ENCODE assay signal across 22 mouse cellular contexts in the genomic region with DNA sequence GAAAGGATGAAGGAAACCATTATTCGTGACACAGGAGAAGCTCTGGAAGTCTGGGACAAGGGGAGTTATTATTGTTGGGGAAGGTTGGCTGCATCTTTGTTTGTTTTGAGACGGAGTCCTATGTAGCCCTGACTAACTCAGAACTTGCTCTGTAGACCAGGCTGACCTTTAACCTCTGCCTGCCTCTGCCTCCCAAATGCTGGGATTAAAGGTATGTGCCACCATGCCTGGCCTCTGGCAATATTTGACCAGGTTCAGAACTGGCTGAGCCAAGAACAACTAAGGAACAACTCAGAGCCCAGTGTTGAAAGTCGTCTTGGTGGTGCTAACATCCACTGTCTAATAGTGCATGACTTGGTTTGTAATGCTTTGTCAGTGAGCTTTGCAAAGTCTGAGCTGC. TPM values are rescaled to one million over a fixed set of nuclear protein-coding genes. Genes with fewer than 3 reads are reported as not detected.
DNase-seq lines count a peak whose midpoint lies in the region; ATAC-seq and TF ChIP-seq lines count a peak whose summit lies in the region.
"Had no signal": no experiment of that assay in that cellular context is flagged by ENCODE, and none has a peak within 500 bp of the region (broad histone marks: within the 10 kb centered on the region; RNA-seq: fewer than 3 reads in every experiment).

No protein-coding gene starts in this region.

- H3K27me3 ChIP-seq in heart, adult 2 months (ENCODE audit: control insufficient read depth, insufficient read depth, low read length): no peaks in the 10 kb centered on the region
- H3K27me3 ChIP-seq in liver, adult 2 months (ENCODE audit: control insufficient read depth, insufficient read depth, low read length): no peaks in the 10 kb centered on the region
- H3K27me3 ChIP-seq in liver, embryonic 11.5 days (replicated peaks; ENCODE audit: control insufficient read depth, insufficient read depth, low read length): no peaks in the 10 kb centered on the region
- H3K27me3 ChIP-seq in kidney, embryonic 16.5 days (ENCODE audit: insufficient read depth, low read length): no peaks in the 10 kb centered on the region
- H3K27me3 ChIP-seq: forebrain, embryonic 13.5 days; hindbrain, embryonic 13.5 days; liver, embryonic 13.5 days; lung, embryonic 15.5 days; neural tube, embryonic 13.5 days had no signal

- H3K9ac ChIP-seq in heart, adult 2 months (ENCODE audit: low read depth, low read length): no peak overlapping the region
- H3K9ac ChIP-seq in liver, adult 2 months (ENCODE audit: low read depth, low read length): no peak overlapping the region
- H3K9ac ChIP-seq in liver, embryonic 11.5 days (ENCODE audit: low read depth, low read length): no peak overlapping the region
- no peak overlapping the region for H3K9ac ChIP-seq in kidney, embryonic 16.5 days (replicated peaks; ENCODE audit: low read length)
- H3K9ac ChIP-seq: forebrain, embryonic 13.5 days; hindbrain, embryonic 13.5 days; liver, embryonic 13.5 days; lung, embryonic 15.5 days; neural tube, embryonic 13.5 days had no signal

- TF ChIP-seq EP300 in heart, adult 2 months (IDR thresholded peaks at IDR 0.05; ENCODE audit: insufficient read depth, low read depth, low read length): no peak

- TF ChIP-seq CTCF in heart, adult 2 months (IDR thresholded peaks at IDR 0.05): no peak
- TF ChIP-seq CTCF in liver, adult 2 months (IDR thresholded peaks at IDR 0.05; ENCODE audit: low read depth, low read length): no peak

- peaks cover 51% of the 10 kb centered on the region for H3K4me1 ChIP-seq in heart, adult 2 months (ENCODE audit: control insufficient read depth, insufficient read depth, low read length)
- peaks cover 18% of the 10 kb centered on the region for H3K4me1 ChIP-seq in liver, adult 2 months (ENCODE audit: control insufficient read depth, insufficient read depth, low read length)
- H3K4me1 ChIP-seq in liver, embryonic 11.5 days (replicated peaks; ENCODE audit: control insufficient read depth, insufficient read depth, low read length): peaks cover 6% of the 10 kb centered on the region
- H3K4me1 ChIP-seq in kidney, embryonic 16.5 days (ENCODE audit: insufficient read depth, low read length): peaks cover 10% of the 10 kb centered on the region; the same call in 1 of the 2 replicates
- H3K4me1 ChIP-seq: forebrain, embryonic 13.5 days; limb, embryonic 10.5 days; neural tube, embryonic 13.5 days had no signal

- no peak for DNase-seq in heart, adult 2 months
- DNase-seq in heart, postnatal 14 days: no peak
- DNase-seq in kidney, adult 11 months: peak; percentile 53
- no peak for DNase-seq in kidney, postnatal 10 days
- DNase-seq in liver, adult 2 months (ENCODE audit: extremely low read depth, low read depth, low spot score): peak; percentile 30
- no peak for DNase-seq in liver, embryonic 11.5 days (ENCODE audit: low spot score)
- no peak for DNase-seq in right cerebral cortex, adult 18-20 months
- DNase-seq: adrenal gland, postnatal 10 days; cerebellum, adult 8-10 months; layer of hippocampus, adult 9-11 months; liver, embryonic 13.5 days; retina, postnatal 1 day; thymus, postnatal 25 days had no signal

- no peak overlapping the region for H3K4me2 ChIP-seq in liver, embryonic 11.5 days
- H3K4me2 ChIP-seq in kidney, embryonic 16.5 days (replicated peaks; ENCODE audit: low read depth, low read length): no peak overlapping the region
- H3K4me2 ChIP-seq: forebrain, embryonic 13.5 days; hindbrain, embryonic 13.5 days; liver, embryonic 13.5 days; lung, embryonic 15.5 days; neural tube, embryonic 13.5 days had no signal

- H3K9me3 ChIP-seq in liver, embryonic 11.5 days (ENCODE audit: control insufficient read depth, low read length): no peaks in the 10 kb centered on the region
- no peaks in the 10 kb centered on the region for H3K9me3 ChIP-seq in kidney, embryonic 16.5 days (ENCODE audit: low read length)
- H3K9me3 ChIP-seq: forebrain, embryonic 13.5 days; hindbrain, embryonic 13.5 days; limb, embryonic 10.5 days; liver, embryonic 13.5 days; lung, embryonic 15.5 days; neural tube, embryonic 13.5 days had no signal

- peak overlapping the region; percentile 96 for H3K27ac ChIP-seq in heart, adult 2 months
- peak overlapping the region; percentile 63 for H3K27ac ChIP-seq in liver, adult 2 months (replicated peaks; ENCODE audit: insufficient read depth, low read depth, low read length)
- H3K27ac ChIP-seq in liver, embryonic 11.5 days (ENCODE audit: low read depth, low read length): no peak overlapping the region
- H3K27ac ChIP-seq in kidney, embryonic 16.5 days (ENCODE audit: low read length): peak overlapping the region; percentile 73; the same call in 1 of the 2 replicates
- H3K27ac ChIP-seq: forebrain, embryonic 13.5 days; hindbrain, embryonic 13.5 days; limb, embryonic 10.5 days; liver, embryonic 13.5 days; lung, embryonic 15.5 days; macrophage had no signal

- no peak overlapping the region for H3K4me3 ChIP-seq in heart, adult 2 months
- H3K4me3 ChIP-seq in liver, adult 2 months (ENCODE audit: insufficient read depth, low read depth, low read length): no peak overlapping the region
- H3K4me3 ChIP-seq in liver, embryonic 11.5 days (ENCODE audit: low read depth, low read length): no peak overlapping the region
- H3K4me3 ChIP-seq in kidney, embryonic 16.5 days (ENCODE audit: low read length): no peak overlapping the region
- H3K4me3 ChIP-seq: forebrain, embryonic 13.5 days; hindbrain, embryonic 13.5 days; limb, embryonic 10.5 days; liver, embryonic 13.5 days; lung, embryonic 15.5 days; myocyte; neural tube, embryonic 13.5 days had no signal

- H3K36me3 ChIP-seq in heart, adult 2 months (ENCODE audit: control insufficient read depth, insufficient read depth, low read length): peaks cover 41% of the 10 kb centered on the region
- H3K36me3 ChIP-seq in liver, adult 2 months (ENCODE audit: control insufficient read depth, insufficient read depth, low read length): no peaks in the 10 kb centered on the region
- no peaks in the 10 kb centered on the region; the same call in 1 of the 2 replicates for H3K36me3 ChIP-seq in liver, embryonic 11.5 days (ENCODE audit: control insufficient read depth, insufficient read depth, low read length)
- H3K36me3 ChIP-seq in kidney, embryonic 16.5 days (ENCODE audit: insufficient read depth, low read length): peaks cover 17% of the 10 kb centered on the region
- H3K36me3 ChIP-seq: liver, embryonic 13.5 days had no signal

- WGBS in heart, adult 2 months: 50% methylated on average over 3 of the region's 3 CpGs
- WGBS in liver, adult 2 months: 37% methylated on average over 3 of the region's 3 CpGs
- 74% methylated on average over 3 of the region's 3 CpGs for WGBS in liver, embryonic 11.5 days
- WGBS in kidney, embryonic 16.5 days: 72% methylated on average over 3 of the region's 3 CpGs

- intact Hi-C loops in heart, adult 2 months (cut with DNase I): no loop called here
- intact Hi-C loops in heart, postnatal 14 days (cut with DNase I): loop anchor here (1.0 kb wide), 1 partner anchor 14 kb away; no protein-coding TSS in a partner anchor

- TF ChIP-seq POLR2A in heart, adult 2 months (IDR thresholded peaks at IDR 0.05; ENCODE audit: insufficient read depth, low read depth, low read length): no peak
- TF ChIP-seq POLR2A in liver, adult 2 months (IDR thresholded peaks at IDR 0.05; ENCODE audit: extremely low read depth, insufficient read depth, low read length): no peak

- H3K79me2 ChIP-seq in heart, adult 2 months (replicated peaks; ENCODE audit: control insufficient read depth, insufficient read depth, low read length): no peaks in the 10 kb centered on the region; the same call in 1 of the 2 replicates
- no peaks in the 10 kb centered on the region for H3K79me2 ChIP-seq in liver, adult 2 months (ENCODE audit: control insufficient read depth, insufficient read depth, low read length)

- no peak for ATAC-seq in liver, embryonic 11.5 days (replicated peaks; ENCODE audit: low FRiP score)
- no peak for ATAC-seq in kidney, embryonic 16.5 days (ENCODE audit: low FRiP score, low TSS enrichment)
- ATAC-seq: forebrain, embryonic 13.5 days; midbrain, embryonic 16.5 days had no signal

RNA-seq across cellular contexts. Expression of a gene that starts 18.2 kb away (rescaled TPM):
- 10 to 100 TPM; 40.0 to 45.1 TPM for total RNA-seq in heart, adult 2 months (2021)
- polyA plus RNA-seq in heart, adult 2 months (2012; rRNA removed): 77.3 and 82.0 TPM in 2 replicates
- 10 to 100 TPM; 35.5 to 39.1 TPM for total RNA-seq in heart, postnatal 14 days (2021)
- 22.3 and 23.9 TPM in 2 replicates for total RNA-seq in liver, adult 2 months (2014; rRNA removed)
- 15.7 and 19.1 TPM in 2 replicates for polyA plus RNA-seq in liver, adult 2 months (2012; rRNA removed)
- 8.5 and 10.1 TPM in 2 replicates for polyA plus RNA-seq in liver, embryonic 11.5 days (2014; fragmentation: Nextera tagmentation; extraction: Ambion mirVana)
- 34.4 and 44.7 TPM in 2 replicates for polyA plus RNA-seq in kidney, embryonic 16.5 days (2015; fragmentation: Nextera tagmentation; extraction: Ambion mirVana)
- polyA plus RNA-seq: macrophage had no signal

RNA-seq across cellular contexts. Expression of a gene that starts 49.3 kb away (rescaled TPM):
- 1 to 10 TPM; 3.1 to 5.0 TPM for total RNA-seq in heart, adult 2 months (2021)
- polyA plus RNA-seq in heart, adult 2 months (2012; rRNA removed): 4.6 and 5.2 TPM in 2 replicates
- total RNA-seq in heart, postnatal 14 days (2021): 1 to 10 TPM; 6.3 to 7.3 TPM
- total RNA-seq in liver, adult 2 months (2014; rRNA removed): 4.6 and 5.4 TPM in 2 replicates
- 3.4 and 3.6 TPM in 2 replicates for polyA plus RNA-seq in liver, adult 2 months (2012; rRNA removed)
- polyA plus RNA-seq in liver, embryonic 11.5 days (2014; fragmentation: Nextera tagmentation; extraction: Ambion mirVana): 51.6 and 55.3 TPM in 2 replicates
- polyA plus RNA-seq in kidney, embryonic 16.5 days (2015; fragmentation: Nextera tagmentation; extraction: Ambion mirVana): 24.9 and 25.5 TPM in 2 replicates

RNA-seq across cellular contexts. Expression of a gene that starts 49.6 kb away (rescaled TPM):
- total RNA-seq in heart, adult 2 months (2021): 1 to 10 TPM; 9.4 to 9.8 TPM
- 9.6 and 13.7 TPM in 2 replicates for polyA plus RNA-seq in heart, adult 2 months (2012; rRNA removed)
- total RNA-seq in heart, postnatal 14 days (2021): 10 to 100 TPM; 14.5 to 14.6 TPM
- 2.7 and 2.9 TPM in 2 replicates for total RNA-seq in liver, adult 2 months (2014; rRNA removed)
- polyA plus RNA-seq in liver, adult 2 months (2012; rRNA removed): 4.2 and 6.5 TPM in 2 replicates
- 9.5 and 11.8 TPM in 2 replicates for polyA plus RNA-seq in liver, embryonic 11.5 days (2014; fragmentation: Nextera tagmentation; extraction: Ambion mirVana)
- 5.4 and 6.6 TPM in 2 replicates for polyA plus RNA-seq in kidney, embryonic 16.5 days (2015; fragmentation: Nextera tagmentation; extraction: Ambion mirVana)

RNA-seq across cellular contexts. Expression of a gene that starts 50.6 kb away (rescaled TPM):
- total RNA-seq in heart, adult 2 months (2021): 10 to 100 TPM; 12.1 to 13.5 TPM
- polyA plus RNA-seq in heart, adult 2 months (2012; rRNA removed): 12.7 and 15.5 TPM in 2 replicates
- total RNA-seq in heart, postnatal 14 days (2021): 10 to 100 TPM; 11.2 to 13.3 TPM
- 3.2 and 5.4 TPM in 2 replicates for total RNA-seq in liver, adult 2 months (2014; rRNA removed)
- polyA plus RNA-seq in liver, adult 2 months (2012; rRNA removed): 5.7 and 7.3 TPM in 2 replicates
- 46.2 and 49.6 TPM in 2 replicates for polyA plus RNA-seq in liver, embryonic 11.5 days (2014; fragmentation: Nextera tagmentation; extraction: Ambion mirVana)
- polyA plus RNA-seq in kidney, embryonic 16.5 days (2015; fragmentation: Nextera tagmentation; extraction: Ambion mirVana): 49.5 and 53.4 TPM in 2 replicates

RNA-seq across cellular contexts. Expression of a gene that starts 55.4 kb away (rescaled TPM):
- 1 to 10 TPM; 5.4 to 5.8 TPM for total RNA-seq in heart, adult 2 months (2021)
- polyA plus RNA-seq in heart, adult 2 months (2012; rRNA removed): 0.16 and 0.26 TPM in 2 replicates
- 1 to 10 TPM; 4.6 to 7.2 TPM for total RNA-seq in heart, postnatal 14 days (2021)
- total RNA-seq in liver, adult 2 months (2014; rRNA removed): not detected in 2 replicates
- polyA plus RNA-seq in liver, adult 2 months (2012; rRNA removed): not detected in 2 replicates
- not detected in 2 replicates for polyA plus RNA-seq in liver, embryonic 11.5 days (2014; fragmentation: Nextera tagmentation; extraction: Ambion mirVana)
- not detected in 2 replicates for polyA plus RNA-seq in kidney, embryonic 16.5 days (2015; fragmentation: Nextera tagmentation; extraction: Ambion mirVana)
- polyA plus RNA-seq: forebrain, embryonic 13.5 days; hindbrain, embryonic 13.5 days; liver, embryonic 13.5 days; macrophage; myocyte; neural tube, embryonic 13.5 days had no signal

Comparison
In these comparisons a context has a peak if more than half of its experiments do, and no peak if none do; other contexts are left out.
1. DNase-seq: peak in kidney, adult 11 months (single experiment) and liver, adult 2 months (single experiment); none in heart, adult 2 months (0 of 2), heart, postnatal 14 days (0 of 2), kidney, postnatal 10 days (single experiment), liver, embryonic 11.5 days (single experiment) and right cerebral cortex, adult 18-20 months (single experiment).